Comparison of ENCODE assay signal across 8 mouse cellular contexts in genomic region chr11:113648690-113649352, GRCm38 (mm10). TPM values are rescaled to one million over a fixed set of nuclear protein-coding genes. Genes with fewer than 3 reads are reported as not detected.
DNase-seq lines count a peak whose midpoint lies in the region; ATAC-seq and TF ChIP-seq lines count a peak whose summit lies in the region.

Cog1 (plus strand) TSS chr11:113649169.

- H3K27me3 ChIP-seq in forebrain, embryonic 16.5 days (replicated peaks; ENCODE audit: control insufficient read depth, insufficient read depth, low read length) = no peaks in the 10 kb centered on the region
- H3K27me3 ChIP-seq in hindbrain, embryonic 11.5 days (ENCODE audit: control insufficient read depth, insufficient read depth, low read length) = no peaks in the 10 kb centered on the region
- peaks cover 11% of the 10 kb centered on the region for H3K27me3 ChIP-seq in liver, embryonic 12.5 days (replicated peaks)
- no peaks in the 10 kb centered on the region for H3K27me3 ChIP-seq in stomach, embryonic 16.5 days (ENCODE audit: control insufficient read depth, insufficient read depth, low read length)

- no peaks in the 10 kb centered on the region for H3K9me3 ChIP-seq in forebrain, embryonic 16.5 days (ENCODE audit: control insufficient read depth, low read length)
- H3K9me3 ChIP-seq in hindbrain, embryonic 11.5 days (ENCODE audit: control insufficient read depth, low read length) = no peaks in the 10 kb centered on the region
- no peaks in the 10 kb centered on the region for H3K9me3 ChIP-seq in liver, embryonic 12.5 days (replicated peaks)
- H3K9me3 ChIP-seq in stomach, embryonic 16.5 days (replicated peaks; ENCODE audit: control insufficient read depth, low read length) = no peaks in the 10 kb centered on the region

- peak within 1 kb of the TSS; percentile 67 for H3K4me2 ChIP-seq in forebrain, embryonic 16.5 days (ENCODE audit: low read length)
- H3K4me2 ChIP-seq in hindbrain, embryonic 11.5 days (replicated peaks; ENCODE audit: low read depth, low read length) = peak within 1 kb of the TSS; percentile 43
- peak within 1 kb of the TSS; percentile 89 for H3K4me2 ChIP-seq in liver, embryonic 12.5 days
- H3K4me2 ChIP-seq in stomach, embryonic 16.5 days (ENCODE audit: low read depth, low read length) = peak within 1 kb of the TSS; percentile 85

- H3K4me3 ChIP-seq in layer of hippocampus, adult 2 months = peak within 1 kb of the TSS; percentile 99
- peak within 1 kb of the TSS; percentile 82 for H3K4me3 ChIP-seq in forebrain, embryonic 16.5 days (replicated peaks; ENCODE audit: low read length)
- H3K4me3 ChIP-seq in hindbrain, embryonic 11.5 days (ENCODE audit: low read depth, low read length) = peak within 1 kb of the TSS; percentile 93
- peak within 1 kb of the TSS; percentile 95 for H3K4me3 ChIP-seq in liver, embryonic 12.5 days
- H3K4me3 ChIP-seq in stomach, embryonic 16.5 days (replicated peaks; ENCODE audit: low read length) = peak within 1 kb of the TSS; percentile 85

- DNase-seq in layer of hippocampus, adult 2 months (ENCODE audit: low spot score in 2 of 2) = no peak
- DNase-seq in layer of hippocampus, adult 9-11 months = no peak
- DNase-seq in adrenal gland, adult 2 months = peak; percentile 30
- no peak for DNase-seq in hindbrain, embryonic 11.5 days (ENCODE audit: low spot score)
- DNase-seq in thymus, adult 18-20 months = no peak

- no peak for ATAC-seq in forebrain, embryonic 16.5 days
- no peak for ATAC-seq in hindbrain, embryonic 11.5 days (ENCODE audit: low FRiP score)
- ATAC-seq in liver, embryonic 12.5 days = peak; percentile 4; the same call in 1 of the 2 replicates
- ATAC-seq in stomach, embryonic 16.5 days (ENCODE audit: insufficient read depth, low FRiP score) = no peak

- peaks cover 22% of the 10 kb centered on the region for H3K4me1 ChIP-seq in forebrain, embryonic 16.5 days (replicated peaks; ENCODE audit: control insufficient read depth, insufficient read depth, low read length)
- H3K4me1 ChIP-seq in hindbrain, embryonic 11.5 days (replicated peaks; ENCODE audit: control insufficient read depth, insufficient read depth, low read length) = peaks cover 5% of the 10 kb centered on the region
- H3K4me1 ChIP-seq in liver, embryonic 12.5 days = peaks cover 33% of the 10 kb centered on the region
- peaks cover 13% of the 10 kb centered on the region for H3K4me1 ChIP-seq in stomach, embryonic 16.5 days (ENCODE audit: control insufficient read depth, insufficient read depth, low read length)

- peaks cover 15% of the 10 kb centered on the region for H3K36me3 ChIP-seq in forebrain, embryonic 16.5 days (ENCODE audit: control insufficient read depth, insufficient read depth)
- H3K36me3 ChIP-seq in hindbrain, embryonic 11.5 days (ENCODE audit: control insufficient read depth, insufficient read depth, low read length) = peaks cover 3% of the 10 kb centered on the region; the same call in 1 of the 2 replicates
- H3K36me3 ChIP-seq in liver, embryonic 12.5 days = peaks cover 24% of the 10 kb centered on the region
- H3K36me3 ChIP-seq in stomach, embryonic 16.5 days (ENCODE audit: control insufficient read depth, insufficient read depth, low read length) = peaks cover 7% of the 10 kb centered on the region; the same call in 1 of the 2 replicates

- peak within 1 kb of the TSS; percentile 95 for H3K9ac ChIP-seq in forebrain, embryonic 16.5 days (replicated peaks; ENCODE audit: low read depth, low read length)
- peak within 1 kb of the TSS; percentile 97 for H3K9ac ChIP-seq in hindbrain, embryonic 11.5 days (ENCODE audit: low read depth, low read length)
- peak within 1 kb of the TSS; percentile 94 for H3K9ac ChIP-seq in liver, embryonic 12.5 days
- peak within 1 kb of the TSS; percentile 95 for H3K9ac ChIP-seq in stomach, embryonic 16.5 days (ENCODE audit: low read length)

- peak within 1 kb of the TSS; percentile 100 for H3K27ac ChIP-seq in layer of hippocampus, adult 2 months
- peak within 1 kb of the TSS; percentile 88 for H3K27ac ChIP-seq in forebrain, embryonic 16.5 days (ENCODE audit: low read length)
- peak within 1 kb of the TSS; percentile 92 for H3K27ac ChIP-seq in hindbrain, embryonic 11.5 days (ENCODE audit: low read depth, low read length)
- peak within 1 kb of the TSS; percentile 90 for H3K27ac ChIP-seq in liver, embryonic 12.5 days
- peak within 1 kb of the TSS; percentile 85 for H3K27ac ChIP-seq in stomach, embryonic 16.5 days (ENCODE audit: low read length)

- no peak for TF ChIP-seq CTCF in layer of hippocampus, adult 2 months (conservative IDR thresholded peaks at IDR 0.05)

- 45% methylated on average over 26 of the region's 26 CpGs for WGBS in forebrain, embryonic 16.5 days
- WGBS in hindbrain, embryonic 11.5 days = 42% methylated on average over 26 of the region's 26 CpGs
- WGBS in liver, embryonic 12.5 days (ENCODE audit: insufficient replicate concordance) = 31% methylated on average over 26 of the region's 26 CpGs
- 41% methylated on average over 26 of the region's 26 CpGs for WGBS in stomach, embryonic 16.5 days

RNA-seq across cellular contexts. Expression of gene Cog1, which starts in this region (rescaled TPM):
- 10 to 100 TPM; 59.5 to 63.2 TPM for total RNA-seq in layer of hippocampus, adult 2 months (2021)
- 10 to 100 TPM; 37.8 to 48.0 TPM for total RNA-seq in adrenal gland, adult 2 months (2021)
- polyA plus RNA-seq in adrenal gland, adult 2 months (2012; rRNA removed) = 57.8 and 60.2 TPM in 2 replicates
- polyA plus RNA-seq in forebrain, embryonic 16.5 days (2015; fragmentation: Nextera tagmentation; extraction: Ambion mirVana) = 35.5 and 36.3 TPM in 2 replicates
- 37.6 and 37.8 TPM in 2 replicates for polyA plus RNA-seq in hindbrain, embryonic 11.5 days (2014; fragmentation: Nextera tagmentation; extraction: Ambion mirVana)
- polyA plus RNA-seq in liver, embryonic 12.5 days (2016; fragmentation: Nextera tagmentation; extraction: Ambion mirVana) = 19.4 and 21.7 TPM in 2 replicates
- polyA plus RNA-seq in stomach, embryonic 16.5 days (2015; fragmentation: Nextera tagmentation; extraction: Ambion mirVana) = 17.3 and 20.8 TPM in 2 replicates
